Mouse (Mus musculus) liver, adult 2 months (tissue): ENCODE data around the gene Nkain2.

ENCODE experiments used
- CTCF ChIP-seq: fragments of 200-500 bp; IDR thresholded peaks from 2 replicates; pipeline ENCODE4 v1.5.1; 2011; ENCODE audit warnings: low read depth, low read length, control low read depth
- POLR2A ChIP-seq: fragments of 200-500 bp; IDR thresholded peaks from 2 replicates; pipeline ENCODE4 v1.6.1; 2011; ENCODE audit warnings: low read length, control low read depth; ENCODE audit not compliant: insufficient read depth; ENCODE audit errors: extremely low read depth

DNA sequence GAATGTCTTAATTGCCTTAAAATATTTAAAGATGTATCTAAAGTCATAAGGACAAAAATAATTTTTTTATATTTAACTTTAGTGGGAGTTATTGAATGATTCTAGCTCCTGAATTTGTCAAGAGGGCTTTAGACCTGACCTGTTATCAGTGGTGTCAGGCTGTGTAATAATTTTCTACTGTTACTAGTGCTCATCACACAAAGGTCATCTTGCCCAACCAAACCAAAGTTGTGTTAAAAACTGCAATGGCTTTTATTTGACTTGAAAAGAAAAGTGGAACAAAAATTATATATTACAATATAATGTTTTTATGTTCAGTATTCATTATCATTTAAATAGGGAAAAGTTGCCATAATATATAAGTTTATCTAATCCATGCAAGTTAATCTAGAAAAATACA is 911.9 kb downstream of the Nkain2 start:
- TF ChIP-seq CTCF (no peak), POLR2A (no peak)
